Mouse (Mus musculus) bone marrow macrophage, adult 2 months (primary cell): ENCODE data around the gene Ank. TPM values are rescaled to one million over a fixed set of nuclear protein-coding genes. Genes with fewer than 3 reads are reported as not detected.
"Not testable (repeated sequence)": the region's sequence is repeated elsewhere in the genome, so short reads cannot be mapped to it uniquely, and the experiment has no call there.

Source experiments
- H3K27ac ChIP-seq: 2 replicates; pipeline ENCODE4 v1.5.1; 2012; ENCODE audit warnings: low read depth, low read length; ENCODE audit not compliant: insufficient read depth
- H3K4me1 ChIP-seq: 2 replicates; pipeline ENCODE4 v1.6.1; 2012; ENCODE audit warnings: low read length; ENCODE audit not compliant: control insufficient read depth, insufficient read depth
- H3K4me3 ChIP-seq: 2 replicates; pipeline ENCODE4 v1.5.1; 2012; ENCODE audit warnings: mild to moderate bottlenecking, low read length, moderate library complexity; ENCODE audit not compliant: insufficient read depth
- CTCF ChIP-seq: IDR thresholded peaks from 2 replicates; pipeline ENCODE4 v1.5.1; 2012; ENCODE audit warnings: low read depth, mild to moderate bottlenecking, low read length, moderate library complexity
- POLR2A ChIP-seq: IDR thresholded peaks from 2 replicates; pipeline ENCODE4 v1.6.1; 2012; ENCODE audit warnings: mild to moderate bottlenecking, low read depth, low read length, borderline replicate concordance
- polyA plus RNA-seq: library from polyadenylated mRNA; stranded (reverse); fragments of >200 nt; gene quantifications from 2 replicates; pipeline ENCODE4 v1.2.4, GENCODE M21; 2012; ENCODE audit not compliant: missing spikeins, insufficient read depth, insufficient read length

Ank gene
- polyA plus RNA-seq, 1 experiment = 65.5 TPM

- H3K4me1 ChIP-seq = 0 out of 2 replicates have a peak, but pooled peaks cover 2% of the 10 kb centered on the region
- H3K4me3 ChIP-seq = no peak overlapping the region
- TF ChIP-seq CTCF = no peak
- TF ChIP-seq POLR2A = no peak
- no peak overlapping the region for H3K27ac ChIP-seq
Observed at GRCm38 (mm10) chr15:27441529-27441928, 24.9 kb upstream of the Ank start.

- Histone ChIP-seq H3K4me1 (0 out of 2 replicates have a peak, but pooled peaks cover 2% of the 10 kb centered on the region), H3K27ac (no peak overlapping the region), H3K4me3 (no peak overlapping the region)
- TF ChIP-seq POLR2A (no peak), CTCF (no peak)
Observed at GRCm38 (mm10) chr15:27441951-27442350, 24.5 kb upstream of the Ank start.

GRCm38 (mm10) chr15:27444772-27445347 lies 21.6 kb upstream of the Ank start:
- no peak for TF ChIP-seq POLR2A
- TF ChIP-seq CTCF = no peak
- Histone ChIP-seq H3K4me3 (no peak overlapping the region), H3K27ac (no peak overlapping the region), H3K4me1 (no peaks in the 10 kb centered on the region)

DNA sequence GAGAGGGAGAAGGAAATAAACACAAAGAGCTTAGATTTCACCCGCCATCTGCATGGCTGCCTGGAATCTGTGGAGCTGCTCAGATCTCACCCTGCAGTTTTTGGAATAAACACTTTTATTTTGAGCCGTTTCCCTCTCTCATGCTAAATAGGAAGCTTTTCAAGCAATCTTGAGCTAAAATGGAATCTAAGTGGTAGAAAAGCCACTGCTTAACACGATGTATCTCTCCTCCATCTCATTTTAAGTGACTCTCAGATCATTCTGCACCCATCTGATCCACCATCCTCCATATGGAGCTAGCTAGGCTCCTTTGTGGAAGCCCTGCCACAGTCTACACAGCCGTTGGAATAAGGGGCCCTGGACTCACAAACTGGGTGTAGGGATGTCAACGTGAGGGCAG lies 15.8 kb upstream of the Ank start:
- no peak for TF ChIP-seq POLR2A
- no peak for TF ChIP-seq CTCF
- Histone ChIP-seq H3K4me3 (no peak overlapping the region), H3K4me1 (peaks cover 11% of the 10 kb centered on the region), H3K27ac (no peak overlapping the region)

DNA sequence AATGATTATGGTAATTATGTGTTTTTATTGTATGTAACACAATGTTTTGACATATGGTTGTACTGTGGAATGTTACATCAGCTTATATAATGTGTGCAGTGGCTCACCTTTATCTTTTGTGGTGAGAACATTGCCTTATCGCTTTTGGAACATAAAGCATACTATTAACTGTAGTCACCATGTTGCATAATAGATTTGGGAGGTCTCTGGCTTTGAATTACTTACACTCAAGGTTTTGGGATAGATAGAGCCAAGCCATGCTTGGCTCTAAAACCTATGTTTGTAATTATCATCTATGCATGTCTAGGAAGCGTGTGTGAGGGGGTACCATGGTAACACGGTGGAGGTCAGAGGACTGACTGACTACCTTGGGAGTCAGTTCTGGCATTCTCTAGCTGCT lies 14.7 kb upstream of the Ank start:
- Histone ChIP-seq H3K4me3 (no peak overlapping the region), H3K4me1 (peaks cover 11% of the 10 kb centered on the region), H3K27ac (no peak overlapping the region)
- TF ChIP-seq CTCF = no peak
- no peak for TF ChIP-seq POLR2A

GRCm38 (mm10) chr15:27452496-27452895 lies 14.0 kb upstream of the Ank start:
- Histone ChIP-seq H3K4me3 (no peak overlapping the region), H3K4me1 (peaks cover 11% of the 10 kb centered on the region), H3K27ac (no peak overlapping the region)
- no peak for TF ChIP-seq CTCF
- TF ChIP-seq POLR2A = no peak

DNA sequence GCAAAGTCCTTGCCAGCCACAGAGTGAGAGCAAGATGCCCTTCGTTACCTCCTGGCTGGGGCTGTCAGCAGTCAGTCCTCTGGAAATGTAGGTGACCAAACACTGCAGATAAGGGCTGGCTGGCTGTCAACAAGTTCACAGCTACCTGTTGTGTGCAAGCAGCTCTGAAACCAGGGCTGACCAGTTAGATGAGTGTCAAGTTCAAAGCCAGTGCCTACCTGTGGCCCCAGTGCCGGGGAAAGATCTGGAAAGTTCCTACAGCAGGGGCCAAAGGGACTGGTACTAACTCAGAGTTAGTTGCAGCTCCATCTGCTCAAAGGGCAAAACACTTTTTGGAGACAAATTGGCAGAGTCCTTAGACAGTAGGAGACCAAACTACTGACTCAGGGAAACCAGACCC lies 9.5 kb upstream of the Ank start:
- TF ChIP-seq CTCF = no peak
- no peak for TF ChIP-seq POLR2A
- Histone ChIP-seq H3K4me3 (no peak overlapping the region), H3K27ac (no peak overlapping the region), H3K4me1 (peaks cover 9% of the 10 kb centered on the region)

- H3K27ac ChIP-seq, H3K4me3 ChIP-seq, H3K4me1 ChIP-seq: not testable (repeated sequence)
Observed at GRCm38 (mm10) chr15:27459781-27460180, 6.7 kb upstream of the Ank start.

DNA sequence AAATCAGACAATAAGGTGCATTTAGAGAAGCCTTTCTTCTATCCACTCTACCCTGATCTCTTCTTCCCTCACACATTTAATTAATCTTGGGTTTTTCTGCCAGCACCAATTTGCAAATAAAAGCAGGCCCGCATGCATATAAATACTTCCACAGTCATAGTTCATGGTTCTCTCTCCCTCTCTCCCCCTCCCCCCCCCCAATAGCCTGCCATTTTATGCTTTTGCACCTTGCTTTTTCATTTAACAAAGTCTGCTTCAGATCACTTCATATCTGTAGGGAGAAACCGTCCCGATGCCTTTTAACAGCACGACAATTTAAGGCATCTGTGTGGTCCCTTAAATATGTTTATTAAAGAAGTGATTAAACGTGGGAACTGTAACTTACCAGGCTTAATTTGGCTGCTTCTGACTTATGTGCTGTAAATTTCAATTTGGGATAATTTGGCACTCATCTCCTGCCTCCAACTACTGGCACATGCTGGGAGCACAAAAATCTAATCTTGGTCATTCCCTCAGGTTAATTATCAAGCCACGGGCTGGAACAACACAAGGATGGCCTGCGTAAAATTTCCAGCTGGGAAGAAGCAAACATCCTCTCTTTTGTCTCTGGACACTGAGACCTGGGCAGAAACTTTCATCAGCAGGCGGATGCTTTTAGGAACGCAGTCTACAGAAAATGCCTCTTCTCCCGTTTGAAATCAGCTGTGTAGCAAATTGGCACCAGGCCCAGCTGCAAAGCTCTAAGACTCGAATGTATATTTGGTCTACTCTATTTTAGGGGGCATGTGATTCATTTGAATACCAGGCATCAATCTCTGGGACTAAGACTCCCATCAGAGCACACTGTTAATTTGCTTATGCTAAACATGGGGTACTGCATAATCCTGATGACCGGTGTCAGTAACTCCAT lies 4.9 kb upstream of the Ank start:
- Histone ChIP-seq H3K4me1 (0 out of 2 replicates have a peak, but pooled peaks cover 2% of the 10 kb centered on the region), H3K4me3 (no peak overlapping the region), H3K27ac (no peak overlapping the region)
- TF ChIP-seq CTCF (no peak), POLR2A (no peak)

DNA sequence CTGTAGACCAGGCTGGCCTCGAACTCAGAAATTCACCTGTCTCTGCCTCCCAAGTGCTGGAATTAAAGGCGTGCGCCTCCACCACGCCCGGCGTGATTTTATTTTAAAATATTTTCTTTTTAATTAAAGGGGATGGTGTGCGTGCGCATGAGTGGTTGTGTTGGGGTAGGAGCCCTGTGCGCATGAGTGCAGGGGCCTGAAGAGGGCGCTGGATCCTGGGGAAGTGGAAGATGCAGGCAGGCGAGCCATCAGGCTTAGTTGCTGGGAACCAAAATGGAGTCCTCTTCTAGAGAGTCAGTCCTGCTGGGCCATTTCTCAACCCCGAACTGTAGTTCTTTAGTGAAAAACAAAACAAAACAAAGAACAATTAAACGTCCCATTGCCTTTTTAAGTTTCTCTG lies 2.6 kb upstream of the Ank start:
- Histone ChIP-seq H3K27ac (no peak overlapping the region), H3K4me1 (peaks cover 11% of the 10 kb centered on the region), H3K4me3 (no peak overlapping the region)
- TF ChIP-seq CTCF = no peak
- no peak for TF ChIP-seq POLR2A
